Mouse (Mus musculus) limb, embryonic 14.5 days (tissue): Measurements from ENCODE around the gene Lrrc74a. TPM values are rescaled to one million over a fixed set of nuclear protein-coding genes. Genes with fewer than 3 reads are reported as not detected.
A peak's percentile ranks its signal among the peaks of the same experiment; 100 is the strongest.

Experiments used
- ATAC-seq: fragments of 200-750 bp; cut with Nextera tagmentation; 2 replicates; pipeline ENCODE4 v1.8.0; 2017; ENCODE audit warnings: low read depth, moderate number of reproducible peaks, moderate TSS enrichment; ENCODE audit not compliant: low FRiP score
- DNase-seq: peaks from one replicate; pipeline ENCODE4 v3.0.0-alpha.2; 2015; ENCODE audit warnings: low spot score
- H3K27ac ChIP-seq: fragments of 300-500 bp; sonication (generic); replicated peaks from 2 replicates; pipeline ENCODE4 v1.5.1; 2014; ENCODE audit warnings: low read depth, mild to moderate bottlenecking, low read length, moderate library complexity, mixed read lengths
- H3K27me3 ChIP-seq: fragments of 300-500 bp; sonication (generic); 2 replicates; pipeline ENCODE4 v1.6.1; 2014; ENCODE audit warnings: low read length, mixed read lengths; ENCODE audit not compliant: control insufficient read depth, insufficient read depth
- H3K36me3 ChIP-seq: fragments of 300-500 bp; sonication (generic); 2 replicates; pipeline ENCODE4 v1.6.1; 2014; ENCODE audit warnings: mild to moderate bottlenecking, low read length, moderate library complexity, mixed read lengths; ENCODE audit not compliant: control insufficient read depth, insufficient read depth
- H3K4me1 ChIP-seq: fragments of 300-500 bp; sonication (generic); 2 replicates; pipeline ENCODE4 v1.6.1; 2014; ENCODE audit warnings: antibody characterized with exemption, low read length, mixed read lengths; ENCODE audit not compliant: control insufficient read depth, insufficient read depth
- H3K4me2 ChIP-seq: fragments of 300-500 bp; sonication (generic); replicated peaks from 2 replicates; pipeline ENCODE4 v1.6.1; 2014; ENCODE audit warnings: low read depth, mild to moderate bottlenecking, low read length, moderate library complexity; ENCODE audit not compliant: severe bottlenecking
- H3K4me3 ChIP-seq: fragments of 300-500 bp; sonication (generic); replicated peaks from 2 replicates; pipeline ENCODE4 v1.5.1; 2014; ENCODE audit warnings: low read length
- H3K9ac ChIP-seq: fragments of 300-500 bp; sonication (generic); 2 replicates; pipeline ENCODE4 v1.6.1; 2014; ENCODE audit warnings: mild to moderate bottlenecking, low read depth, low read length, moderate library complexity; ENCODE audit not compliant: severe bottlenecking
- H3K9me3 ChIP-seq: fragments of 300-500 bp; sonication (generic); 2 replicates; pipeline ENCODE4 v1.6.1; 2016; ENCODE audit warnings: low read length; ENCODE audit not compliant: control insufficient read depth
- POLR2A ChIP-seq: fragments of 200-500 bp; IDR thresholded peaks from 2 replicates; pipeline ENCODE4 v1.8.0; 2012; ENCODE audit warnings: inconsistent platforms, mild to moderate bottlenecking, moderate library complexity, borderline replicate concordance; ENCODE audit not compliant: insufficient read depth, insufficient read length; ENCODE audit errors: extremely low read depth
- WGBS: fragments of 180-500 bp; shearing (Covaris S2); extraction: QIAGEN DNeasy Blood & Tissue Kit; methylation state at CpG from one replicate; pipeline ENCODE4 v1.1.7; 2014; 5-methylcytosine and 5-hydroxymethylcytosine counted together
- polyA plus RNA-seq, 2 experiments: library from polyadenylated mRNA; depleted of rRNA in 1 of 2; stranded (reverse) in 1 of 2; unstranded in 1 of 2; fragments of >200 nt; fragmentation: Nextera tagmentation in 1 of 2; extraction: Ambion mirVana in 1 of 2; gene quantifications; 2 replicates each; pipeline versions ENCODE4 v1.2.1 to v1.2.3; 2012 to 2014

The Lrrc74a gene
- polyA plus RNA-seq, 2 experiments = not detected

DNA sequence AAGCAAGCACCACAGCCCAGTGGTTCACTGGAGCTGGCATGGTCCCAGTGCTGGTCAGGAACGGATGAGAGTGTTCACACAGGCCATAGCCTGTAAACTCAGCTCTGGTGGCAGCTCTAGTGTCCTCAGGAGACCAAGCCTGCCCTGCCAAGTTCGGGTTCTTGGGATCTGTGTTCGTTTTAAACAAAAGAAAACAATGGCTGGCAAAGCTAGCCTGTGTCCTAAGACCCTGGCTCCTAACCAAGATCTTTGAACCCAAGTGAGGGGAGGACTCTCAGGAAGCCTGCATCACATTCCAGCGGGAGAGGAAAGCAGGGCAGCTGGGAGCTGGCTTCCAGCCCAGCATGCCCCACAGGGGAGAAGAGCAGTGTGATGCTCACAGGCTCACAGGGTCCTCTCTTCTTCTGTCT, 36.1 kb downstream of the Lrrc74a start:
- Histone ChIP-seq H3K9ac (no peak overlapping the region), H3K9me3 (no peaks in the 10 kb centered on the region), H3K4me3 (no peak overlapping the region), H3K36me3 (no peaks in the 10 kb centered on the region), H3K27me3 (no peaks in the 10 kb centered on the region), H3K4me1 (peaks cover 17% of the 10 kb centered on the region), H3K27ac (peak overlapping the region; percentile 28; the same call in 1 of the 2 replicates), H3K4me2 (no peak overlapping the region)
- ATAC-seq = peak; percentile 28; the same call in 1 of the 2 replicates
- DNase-seq = peak; percentile 69
- 21% methylated on average over 4 of the region's 4 CpGs for whole genome bisulfite sequencing
- no peak for TF ChIP-seq POLR2A

DNA sequence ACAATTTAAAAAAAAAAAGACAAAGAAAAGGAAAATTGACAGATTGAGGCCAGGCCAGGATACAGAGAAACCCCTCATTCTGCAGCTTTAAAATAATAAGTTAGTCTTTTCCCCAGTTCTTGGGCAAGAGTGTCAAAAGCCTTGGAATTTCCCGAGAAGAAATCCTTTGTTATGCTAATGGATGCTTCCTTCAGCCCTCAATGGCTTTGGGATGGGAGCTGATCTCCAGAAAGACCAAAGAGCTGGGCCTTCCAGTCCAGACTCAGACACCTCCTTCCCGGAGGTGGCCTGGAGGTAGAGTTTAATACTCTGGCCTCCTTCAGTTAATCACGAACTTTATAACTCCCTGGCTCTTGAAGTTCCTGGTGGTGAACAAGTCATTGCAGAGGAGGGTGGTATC, 36.8 kb downstream of the Lrrc74a start:
- Histone ChIP-seq H3K27me3 (no peaks in the 10 kb centered on the region), H3K9me3 (no peaks in the 10 kb centered on the region), H3K4me2 (no peak overlapping the region), H3K4me1 (peaks cover 19% of the 10 kb centered on the region), H3K36me3 (no peaks in the 10 kb centered on the region), H3K27ac (peak overlapping the region; percentile 14; the same call in 1 of the 2 replicates), H3K4me3 (no peak overlapping the region), H3K9ac (no peak overlapping the region)
- no peak for TF ChIP-seq POLR2A
- no peak for DNase-seq
- no peak for ATAC-seq
- WGBS = 15% methylated on average over 3 of the region's 3 CpGs

DNA sequence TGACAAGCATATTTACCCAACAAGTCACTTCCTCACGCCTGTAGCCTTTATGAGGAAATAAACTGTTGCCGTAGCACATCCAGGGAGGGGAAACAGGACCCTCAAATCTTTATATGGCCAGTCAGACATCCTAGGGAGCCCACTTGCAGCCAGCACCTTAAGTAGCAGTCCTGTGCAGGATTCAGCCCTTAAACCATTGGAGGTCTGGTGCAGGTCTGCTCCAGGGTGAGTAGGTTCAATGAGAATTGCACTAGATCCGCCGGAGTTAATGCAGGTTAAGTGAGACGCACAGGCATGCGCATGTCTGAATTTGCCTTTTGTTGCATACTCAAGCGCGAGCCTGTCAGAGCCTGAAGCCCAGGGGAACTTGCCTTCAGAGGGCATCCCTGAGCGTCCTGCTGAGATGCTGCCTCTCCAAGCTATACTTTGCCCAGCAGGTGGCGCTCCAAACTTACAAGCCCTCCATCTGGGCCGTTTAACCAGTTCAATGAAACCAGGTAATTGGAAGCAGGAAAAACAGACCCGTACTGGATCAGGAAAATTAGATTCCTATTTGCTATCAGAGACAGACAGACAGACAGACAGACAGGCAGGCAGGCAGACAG, 37.8 kb downstream of the Lrrc74a start:
- ATAC-seq (peak; percentile 64; the same call in 1 of the 2 replicates), DNase-seq (peak; percentile 94)
- H3K9ac ChIP-seq = no peak overlapping the region
- H3K27me3 ChIP-seq = no peaks in the 10 kb centered on the region
- H3K36me3 ChIP-seq = no peaks in the 10 kb centered on the region
- 5% methylated on average over 12 of the region's 12 CpGs for WGBS
- no peak overlapping the region for H3K4me2 ChIP-seq
- H3K4me1 ChIP-seq = peaks cover 22% of the 10 kb centered on the region
- 0 out of 2 replicates have a peak overlapping the region, but pooled peaks have one; percentile 14 for H3K27ac ChIP-seq
- H3K9me3 ChIP-seq = no peaks in the 10 kb centered on the region
- no peak for TF ChIP-seq POLR2A
- H3K4me3 ChIP-seq = no peak overlapping the region

DNA sequence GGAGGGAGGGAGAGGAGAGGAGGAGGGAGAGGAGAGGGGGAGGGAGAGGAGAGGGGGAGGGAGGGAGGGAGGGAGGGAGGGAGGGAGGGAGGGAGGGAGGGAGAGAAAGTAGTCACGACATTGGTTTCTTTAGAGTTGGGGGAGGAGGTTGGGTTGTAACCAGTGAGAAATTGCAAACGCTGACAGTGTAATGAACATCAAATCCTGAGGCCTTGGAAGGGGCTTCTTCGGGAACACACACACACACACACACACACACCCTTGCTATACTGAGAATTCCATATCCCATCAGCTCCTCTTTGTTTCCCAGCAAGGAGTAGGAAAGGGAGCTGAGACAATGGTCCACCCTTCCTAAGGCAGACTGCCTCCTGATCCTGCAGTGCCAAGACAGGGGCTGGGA, 38.4 kb downstream of the Lrrc74a start:
- DNase-seq = no peak
- Histone ChIP-seq H3K36me3 (no peaks in the 10 kb centered on the region), H3K4me3 (no peak overlapping the region), H3K4me1 (peaks cover 22% of the 10 kb centered on the region), H3K27me3 (no peaks in the 10 kb centered on the region), H3K9me3 (no peaks in the 10 kb centered on the region), H3K27ac (no peak overlapping the region), H3K4me2 (no peak overlapping the region), H3K9ac (no peak overlapping the region)
- TF ChIP-seq POLR2A = no peak
- 27% methylated on average over 3 of the region's 3 CpGs for WGBS
- ATAC-seq = no peak

DNA sequence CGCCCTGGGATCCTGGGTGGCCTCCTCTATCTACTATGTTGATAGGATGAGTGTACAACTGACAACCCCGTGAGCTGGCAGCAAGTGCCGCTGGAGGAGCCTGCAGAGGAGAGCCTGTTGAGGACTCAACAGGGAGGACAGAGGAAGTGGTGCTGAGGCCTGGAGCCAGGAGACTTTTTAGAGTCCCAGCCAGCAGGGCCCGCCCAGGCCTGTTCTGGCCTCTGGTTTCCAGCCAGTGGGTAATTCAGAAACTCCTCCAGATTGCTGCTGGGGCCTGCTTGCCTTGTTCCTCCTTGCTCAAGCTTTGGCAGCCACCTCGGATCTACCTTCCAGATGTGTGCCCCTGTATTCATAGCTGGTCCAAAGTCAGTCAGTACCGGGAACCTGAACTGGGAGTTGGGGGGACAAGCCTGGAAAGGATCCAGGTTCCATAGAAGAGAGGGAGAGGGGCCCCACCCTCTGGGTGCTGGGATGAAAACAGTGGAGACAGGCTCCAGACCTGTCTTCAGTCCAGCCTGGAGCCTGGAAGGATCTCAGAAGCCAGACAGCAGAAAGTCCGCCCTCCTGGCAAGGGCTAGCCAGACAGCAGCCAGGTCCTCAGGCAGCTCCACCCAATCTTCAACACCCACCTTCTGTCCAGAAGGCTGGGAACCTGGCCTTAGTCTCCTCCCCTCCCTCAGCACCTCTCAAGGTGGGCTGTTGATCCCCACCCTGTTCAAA, 41.6 kb downstream of the Lrrc74a start:
- Histone ChIP-seq H3K27ac (peak overlapping the region; percentile 72), H3K4me2 (no peak overlapping the region), H3K27me3 (no peaks in the 10 kb centered on the region), H3K9ac (peak overlapping the region; percentile 8; the same call in 1 of the 2 replicates), H3K36me3 (no peaks in the 10 kb centered on the region), H3K4me1 (peaks cover 16% of the 10 kb centered on the region), H3K9me3 (no peaks in the 10 kb centered on the region), H3K4me3 (no peak overlapping the region)
- DNase-seq = peak; percentile 70
- TF ChIP-seq POLR2A = no peak
- WGBS = 51% methylated on average over 7 of the region's 7 CpGs
- ATAC-seq = peak; percentile 70
